Comparison of ENCODE assay signal across 8 mouse cellular contexts in the genomic region with DNA sequence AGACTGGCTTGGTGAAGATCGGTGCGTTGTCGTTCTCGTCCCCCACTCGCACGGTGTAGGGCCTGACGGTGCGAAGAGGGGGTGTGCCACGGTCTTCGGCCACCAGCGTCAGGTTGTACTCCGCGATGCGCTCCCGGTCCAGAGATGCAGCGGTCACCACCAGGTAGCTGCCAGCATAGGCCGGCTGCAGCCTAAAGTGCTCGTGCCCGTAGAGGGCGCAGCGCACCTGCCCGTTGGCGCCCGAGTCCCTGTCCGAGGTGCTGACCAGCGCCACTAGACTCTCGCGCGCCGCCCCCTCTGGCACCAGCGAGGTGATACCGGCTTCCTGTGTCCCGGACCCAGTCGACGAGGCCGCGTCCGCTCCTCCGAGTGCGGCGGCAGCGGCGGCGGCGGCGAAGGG. TPM values are rescaled to one million over a fixed set of nuclear protein-coding genes. Genes with fewer than 3 reads are reported as not detected.
A peak's percentile ranks its signal among the peaks of the same experiment; 100 is the strongest.
DNase-seq lines count a peak whose midpoint lies in the region; ATAC-seq lines count a peak whose summit lies in the region.

No protein-coding gene starts in this region.

- DNase-seq in adrenal gland, postnatal 36 days = peak; percentile 90 to 91
- DNase-seq in embryo, embryonic 11 days = peak; percentile 89
- peak; percentile 92 for DNase-seq in limb, embryonic 10.5 days (ENCODE audit: low spot score)
- DNase-seq in midbrain, embryonic 11.5 days (ENCODE audit: low spot score, missing footprints) = peak; percentile 98
- DNase-seq in spleen, postnatal 10 days (ENCODE audit: low spot score in 2 of 2) = peak; percentile 10 to 60
- DNase-seq in natural killer cell, adult 2 months (ENCODE audit: low spot score in 2 of 2) = no peak

- peaks cover 75% of the 10 kb centered on the region for H3K27me3 ChIP-seq in intestine, embryonic 15.5 days (replicated peaks)
- H3K27me3 ChIP-seq in limb, embryonic 10.5 days (ENCODE audit: low read depth, poor library complexity, severe bottlenecking) = peaks cover 98% of the 10 kb centered on the region
- peaks cover 31% of the 10 kb centered on the region for H3K27me3 ChIP-seq in midbrain, embryonic 11.5 days (ENCODE audit: control insufficient read depth, insufficient read depth, low read length)

- peak; percentile 84 for ATAC-seq in granulocyte monocyte progenitor cell, adult 5-6 weeks (replicated peaks; ENCODE audit: poor library complexity, severe bottlenecking)
- peak; percentile 76 for ATAC-seq in intestine, embryonic 15.5 days
- 0 out of 2 replicates have a peak, but pooled peaks have one; percentile 4 for ATAC-seq in midbrain, embryonic 11.5 days (ENCODE audit: low FRiP score)

- 2% methylated on average over 46 of the region's 46 CpGs for WGBS in intestine, embryonic 15.5 days
- WGBS in limb, embryonic 10.5 days = under 1% methylated on average over 46 of the region's 46 CpGs
- under 1% methylated on average over 46 of the region's 46 CpGs for WGBS in midbrain, embryonic 11.5 days

- no peak overlapping the region for H3K9ac ChIP-seq in intestine, embryonic 15.5 days
- peak overlapping the region; percentile 73 for H3K9ac ChIP-seq in midbrain, embryonic 11.5 days (ENCODE audit: low read length)

- no peak overlapping the region for H3K27ac ChIP-seq in intestine, embryonic 15.5 days
- H3K27ac ChIP-seq in limb, embryonic 10.5 days = no peak overlapping the region
- no peak overlapping the region for H3K27ac ChIP-seq in midbrain, embryonic 11.5 days (ENCODE audit: low read depth, low read length)

- peak overlapping the region; percentile 32 for H3K4me3 ChIP-seq in intestine, embryonic 15.5 days (replicated peaks)
- peak overlapping the region; percentile 48 for H3K4me3 ChIP-seq in limb, embryonic 10.5 days
- peak overlapping the region; percentile 72 for H3K4me3 ChIP-seq in midbrain, embryonic 11.5 days (ENCODE audit: low read depth, low read length)

- H3K36me3 ChIP-seq in intestine, embryonic 15.5 days = no peaks in the 10 kb centered on the region
- no peaks in the 10 kb centered on the region for H3K36me3 ChIP-seq in limb, embryonic 10.5 days
- no peaks in the 10 kb centered on the region for H3K36me3 ChIP-seq in midbrain, embryonic 11.5 days (ENCODE audit: control insufficient read depth, insufficient read depth, low read length)

- no peaks in the 10 kb centered on the region for H3K9me3 ChIP-seq in intestine, embryonic 15.5 days
- H3K9me3 ChIP-seq in limb, embryonic 10.5 days (replicated peaks) = no peaks in the 10 kb centered on the region
- no peaks in the 10 kb centered on the region for H3K9me3 ChIP-seq in midbrain, embryonic 11.5 days (ENCODE audit: control insufficient read depth, low read length)

- peaks cover 32% of the 10 kb centered on the region for H3K4me1 ChIP-seq in intestine, embryonic 15.5 days (replicated peaks)
- peaks cover 56% of the 10 kb centered on the region for H3K4me1 ChIP-seq in limb, embryonic 10.5 days
- peaks cover 46% of the 10 kb centered on the region for H3K4me1 ChIP-seq in midbrain, embryonic 11.5 days (ENCODE audit: control insufficient read depth, insufficient read depth, low read length)

- H3K4me2 ChIP-seq in intestine, embryonic 15.5 days (replicated peaks) = peak overlapping the region; percentile 71
- H3K4me2 ChIP-seq in midbrain, embryonic 11.5 days = peak overlapping the region; percentile 84

RNA-seq across cellular contexts. Expression of a gene that starts 1.5 kb away (rescaled TPM):
- total RNA-seq in adrenal gland, postnatal 36 days (2021) = under 1 TPM in 1 of 2 experiments, not detected in 1; 0.07 TPM
- not detected in 2 replicates for total RNA-seq in granulocyte monocyte progenitor cell, adult 5-6 weeks (2014; fragmentation: Nextera tagmentation)
- total RNA-seq in granulocyte monocyte progenitor cell, adult 5-6 weeks (2017) = not detected in 2 replicates
- polyA plus RNA-seq in intestine, embryonic 15.5 days (2015; fragmentation: Nextera tagmentation; extraction: Ambion mirVana) = 0.85 and 1.0 TPM in 2 replicates
- 0.93 and 3.4 TPM in 2 replicates for polyA plus RNA-seq in limb, embryonic 10.5 days (2016; fragmentation: Nextera tagmentation; extraction: Ambion mirVana)
- 32.8 and 37.5 TPM in 2 replicates for polyA plus RNA-seq in midbrain, embryonic 11.5 days (2014; fragmentation: Nextera tagmentation; extraction: Ambion mirVana)

Comparison
In these comparisons a context has a peak if more than half of its experiments do, and no peak if none do; other contexts are left out.
1. DNase-seq: peak in adrenal gland, postnatal 36 days (2 of 2), embryo, embryonic 11 days (single experiment), limb, embryonic 10.5 days (single experiment), midbrain, embryonic 11.5 days (single experiment) and spleen, postnatal 10 days (2 of 2); none in natural killer cell, adult 2 months (0 of 2).
2. ATAC-seq: peak in every context shown above with its lines; median percentile 84 in granulocyte monocyte progenitor cell, adult 5-6 weeks; 76 in intestine, embryonic 15.5 days; 4 in midbrain, embryonic 11.5 days.
3. Peak in every context shown above with its lines, with median percentiles within 50 percentile points of each other: H3K4me3 ChIP-seq.